Mouse (Mus musculus) right cerebral cortex, postnatal 36 days (tissue): ENCODE data around the gene Ttc9.

Experiments
- DNase-seq, 2 experiments: peaks; one replicate each; pipeline ENCODE4 v3.0.0; 2022; ENCODE audit warnings: low spot score in 2 of 2, mixed read lengths in 1 of 2

The Ttc9 gene

DNA sequence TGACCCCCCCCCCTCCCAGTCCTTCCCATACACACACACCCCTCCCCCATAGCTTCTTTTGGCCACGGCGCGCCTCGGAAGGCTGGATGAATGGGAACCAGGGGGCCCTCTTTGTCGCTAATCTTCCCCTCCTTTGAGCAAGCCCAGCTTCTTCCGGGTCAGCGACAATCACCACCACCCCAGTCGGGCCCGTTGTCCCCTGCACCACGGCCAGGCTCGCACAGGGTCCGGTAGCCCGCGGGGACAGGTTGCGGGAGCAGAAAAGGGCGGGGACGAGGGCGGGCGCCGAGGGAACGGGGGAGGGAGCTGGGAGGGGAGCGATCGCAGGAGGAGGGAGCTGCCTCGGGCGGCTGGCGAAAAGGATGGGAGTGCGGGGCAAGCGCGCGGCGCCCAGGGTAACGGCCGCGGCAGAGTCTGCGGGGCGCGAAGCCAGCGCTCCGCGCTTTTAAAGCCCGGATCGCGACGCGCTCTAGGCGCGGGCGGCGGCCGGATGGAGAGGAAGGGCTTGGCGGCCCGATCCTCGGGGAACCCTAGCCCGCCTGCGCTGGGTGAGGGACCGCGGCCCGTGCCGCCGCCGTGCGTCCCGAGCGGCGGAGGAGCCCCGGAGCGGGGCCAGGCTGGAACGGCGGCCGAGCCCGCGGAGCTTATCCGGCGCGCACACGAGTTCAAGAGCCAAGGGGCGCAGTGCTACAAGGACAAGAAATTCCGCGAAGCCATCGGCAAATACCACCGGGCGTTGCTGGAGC, at the start of gene Ttc9:
TSS of gene Ttc9 (plus strand) at position 335 of the 746 bp plus-strand sequence.
- peak; percentile 27 to 36 for DNase-seq

DNA sequence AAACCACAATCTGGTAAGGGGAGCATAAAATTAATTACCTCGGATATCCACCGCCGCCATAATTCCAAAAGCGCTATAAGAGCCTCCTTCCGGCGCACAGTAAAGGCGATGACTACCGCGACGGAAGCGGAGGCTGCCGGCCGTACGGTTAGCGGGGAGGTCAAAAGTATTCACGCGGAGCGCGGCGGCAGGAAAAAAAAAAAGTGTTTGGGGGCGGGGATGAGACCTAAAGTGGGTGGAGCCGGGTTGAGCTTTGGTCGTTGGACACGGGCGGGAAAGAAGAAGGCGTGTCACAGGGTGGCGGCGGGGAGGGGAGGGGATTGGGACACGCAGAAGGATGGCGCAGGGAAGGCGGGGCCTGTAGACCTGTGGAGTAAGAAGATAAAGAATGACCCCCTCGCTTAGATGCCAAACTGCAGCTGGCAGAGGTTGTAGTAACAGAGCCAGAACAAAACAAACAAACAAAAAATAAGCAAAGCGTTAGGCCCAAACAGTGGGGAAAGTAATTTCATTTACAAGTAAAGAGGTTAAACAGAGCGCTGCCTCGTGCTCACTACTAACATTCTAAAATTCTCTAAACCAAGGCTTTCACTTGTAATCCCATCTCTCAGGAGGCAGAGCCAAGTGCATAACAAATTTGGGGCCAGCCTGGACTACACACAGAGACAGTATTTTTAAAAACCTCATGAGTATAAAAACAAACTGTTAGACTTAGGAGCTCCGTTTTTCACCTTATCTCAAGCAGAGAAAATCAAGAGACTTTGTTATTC, 36.0 kb upstream of the Ttc9 start, which contains the start of gene Med6:
TSS of gene Med6 (minus strand) at position 107 of the 770 bp plus-strand sequence.
- peak; percentile 86 to 90 for DNase-seq

GRCm38 (mm10) chr12:81596547-81597262, 34.3 kb upstream of the Ttc9 start:
- DNase-seq, result no peak

GRCm38 (mm10) chr12:81604995-81605784, 25.9 kb upstream of the Ttc9 start:
- no peak for DNase-seq

DNA sequence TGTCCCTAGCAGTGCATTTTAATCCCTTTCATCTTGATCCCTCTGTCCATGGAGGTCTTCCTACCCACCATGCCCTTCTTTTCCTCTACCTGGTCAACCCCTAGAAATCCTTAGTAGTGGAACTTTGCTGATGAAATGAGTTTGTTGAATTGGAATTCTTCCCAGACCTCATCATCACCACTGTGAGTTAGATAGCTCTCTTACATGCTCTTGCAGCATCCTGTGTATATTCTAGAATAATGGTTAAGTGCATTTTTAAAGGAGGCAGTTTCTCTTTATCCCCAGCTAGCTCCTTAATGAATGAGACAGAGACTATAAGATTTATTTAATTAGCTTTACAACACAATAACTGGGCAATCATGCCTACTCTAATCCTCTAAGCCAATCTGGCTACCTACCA, 21.6 kb upstream of the Ttc9 start:
- no peak for DNase-seq

GRCm38 (mm10) chr12:81615807-81616206, 15.2 kb upstream of the Ttc9 start:
- DNase-seq, result no peak

GRCm38 (mm10) chr12:81616980-81617379, 14.1 kb upstream of the Ttc9 start:
- peak; percentile 23 to 39 for DNase-seq

DNA sequence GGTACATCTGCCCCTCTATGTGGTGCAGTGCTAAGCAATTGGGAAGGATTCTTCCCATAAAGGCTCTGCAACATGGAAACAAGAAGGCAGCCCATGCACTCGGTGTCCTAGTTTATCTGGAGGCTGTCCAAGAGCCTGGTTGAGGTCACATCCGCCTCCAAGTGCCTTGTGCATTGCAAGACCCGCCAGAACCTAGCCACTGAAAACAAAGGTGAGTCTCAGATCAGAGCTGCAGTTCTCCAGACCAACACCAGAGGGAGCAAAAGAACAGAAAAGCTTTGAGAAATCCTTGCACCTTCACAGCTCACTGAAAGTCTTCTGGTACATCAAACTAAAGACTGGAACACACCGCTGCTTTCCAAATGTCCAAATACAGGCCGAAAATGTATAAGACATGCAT, 11.7 kb upstream of the Ttc9 start:
- DNase-seq, result peak; percentile 61 to 62

GRCm38 (mm10) chr12:81623377-81623776, 7.7 kb upstream of the Ttc9 start:
- DNase-seq, result no peak

- DNase-seq, result no peak
Observed at GRCm38 (mm10) chr12:81626226-81626861, 4.7 kb upstream of the Ttc9 start.

DNA sequence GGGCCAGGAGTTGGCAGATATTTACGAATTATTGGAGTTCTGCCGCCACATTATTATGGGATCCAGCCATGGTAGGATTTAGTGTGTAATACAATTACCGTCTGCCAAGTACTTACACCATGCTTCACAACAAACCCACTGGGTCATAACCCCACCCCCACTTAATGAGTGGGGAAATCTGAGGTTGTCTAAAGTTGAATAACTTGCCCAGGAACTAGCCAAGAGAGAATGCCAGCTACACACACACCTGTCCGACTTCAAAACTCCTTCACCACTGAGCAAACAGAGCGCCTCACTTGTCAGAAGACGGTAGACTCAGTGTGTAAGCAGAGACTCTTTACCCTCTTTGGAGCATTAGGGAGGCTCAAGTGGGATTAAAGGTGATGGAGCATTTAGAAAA, 3.6 kb upstream of the Ttc9 start:
- DNase-seq, result no peak

- DNase-seq, result no peak
Observed at GRCm38 (mm10) chr12:81628091-81628490, 3.0 kb upstream of the Ttc9 start.

DNA sequence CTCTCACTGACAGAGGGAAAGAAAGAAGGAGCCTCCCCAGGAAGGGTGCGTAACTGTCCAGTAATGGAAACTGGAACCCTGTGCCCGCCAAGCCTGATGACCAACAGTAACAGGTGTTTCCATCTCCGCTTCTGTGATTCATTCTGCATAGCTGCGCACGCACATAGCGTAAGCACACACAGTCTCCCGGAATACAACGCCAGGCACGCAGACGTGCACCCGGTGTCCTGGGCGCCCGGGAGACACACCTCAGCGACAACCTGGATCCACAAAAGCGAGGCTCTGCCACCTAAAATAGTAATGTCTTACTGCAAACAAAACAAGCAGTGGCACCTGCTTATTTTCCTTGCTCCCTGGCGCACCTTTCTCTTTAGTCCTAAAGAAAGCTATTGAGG, 532 bp upstream of the Ttc9 start:
- peak; percentile 65 to 66 for DNase-seq

GRCm38 (mm10) chr12:81631661-81632401, 782 bp downstream of the Ttc9 start:
- peak; percentile 27 to 28 for DNase-seq

DNA sequence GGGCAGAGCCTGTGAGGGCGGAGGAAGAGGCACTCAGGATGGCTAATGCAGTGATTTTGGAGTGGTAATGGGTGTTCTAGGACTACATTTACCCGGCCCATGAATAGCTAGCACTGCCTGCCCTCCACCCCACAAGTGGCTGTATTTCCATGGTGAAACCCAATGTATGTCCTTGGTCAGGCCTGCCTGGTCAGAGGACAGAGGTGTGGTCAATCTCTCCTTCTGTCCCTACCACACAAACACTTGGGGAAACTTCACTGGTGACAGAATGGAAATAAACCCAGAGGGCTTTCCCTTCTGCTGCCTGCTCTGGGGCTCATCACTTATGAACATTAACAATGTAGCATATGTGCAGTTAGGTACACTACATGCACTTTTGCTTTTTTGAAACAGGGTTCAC, 2.2 kb downstream of the Ttc9 start:
- DNase-seq, result no peak

DNA sequence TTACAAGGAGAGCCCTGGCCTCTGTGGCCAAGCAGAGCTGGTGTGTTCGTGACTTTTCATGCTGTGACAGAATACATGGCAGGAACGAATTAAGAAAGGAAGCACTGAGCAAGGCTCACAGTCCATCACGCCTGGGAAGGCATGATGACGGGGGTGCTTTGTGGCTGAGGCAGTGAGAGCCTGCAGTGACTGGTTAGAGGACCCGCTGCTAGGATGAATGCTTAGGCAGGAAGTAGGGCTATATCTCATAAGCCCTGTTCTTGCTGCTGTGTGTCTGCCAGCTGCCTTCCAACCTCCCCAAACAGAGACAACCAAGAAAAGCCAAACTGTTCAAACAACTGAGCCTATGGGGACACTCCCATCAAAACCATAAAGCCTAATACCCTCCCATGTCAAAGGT, 9.6 kb downstream of the Ttc9 start:
- no peak for DNase-seq

GRCm38 (mm10) chr12:81642361-81643082, 11.5 kb downstream of the Ttc9 start:
- no peak for DNase-seq

DNA sequence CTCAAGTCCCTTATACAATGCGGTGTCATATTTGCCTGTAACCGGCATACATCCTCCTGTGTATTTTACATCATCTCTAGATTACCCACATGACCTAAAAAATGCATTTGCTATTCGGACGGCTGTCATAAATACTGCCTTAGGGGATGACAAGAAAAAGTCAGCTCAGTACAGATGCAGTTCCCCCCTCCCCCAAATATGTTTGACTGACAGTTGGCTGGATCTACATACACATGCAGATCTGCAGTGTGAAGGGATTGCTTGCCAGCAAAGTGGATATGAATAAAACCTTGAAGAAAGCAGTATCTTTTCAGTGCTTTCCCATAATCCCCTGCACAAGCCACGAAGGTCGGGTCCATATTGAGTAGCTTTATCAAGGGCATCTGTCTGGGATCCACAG, 15.8 kb downstream of the Ttc9 start:
- DNase-seq, result no peak

- no peak for DNase-seq
Observed at GRCm38 (mm10) chr12:81653344-81653743, 22.3 kb downstream of the Ttc9 start.

DNA sequence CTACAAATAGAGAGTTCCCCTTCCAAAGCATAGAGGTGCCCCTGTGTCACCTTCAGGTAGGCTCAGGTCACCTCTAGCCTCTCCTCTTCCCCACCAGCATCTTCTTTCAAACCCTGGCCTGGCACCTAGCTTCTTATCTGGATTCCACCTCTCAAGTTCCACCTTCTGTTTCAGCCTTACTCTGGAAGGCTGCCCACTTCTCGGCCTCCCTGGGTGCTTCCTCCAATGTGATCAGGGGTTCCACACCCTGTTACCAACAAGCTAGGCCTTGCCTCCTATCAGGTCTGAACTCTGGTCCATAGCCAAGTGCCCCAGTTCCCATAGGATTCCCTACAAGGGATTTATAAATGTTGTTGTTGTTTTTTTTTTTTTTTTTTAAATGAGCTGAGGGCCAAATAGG, 26.3 kb downstream of the Ttc9 start:
- no peak for DNase-seq
